Mouse (Mus musculus): ENCODE measurements at regions not wholly inside any gene's neighbourhood (a gene's known extent, or its start where the extent isn't known, plus 50 kb on each side); places are given as distances from the start of the nearest gene placed in this dataset.

DNA sequence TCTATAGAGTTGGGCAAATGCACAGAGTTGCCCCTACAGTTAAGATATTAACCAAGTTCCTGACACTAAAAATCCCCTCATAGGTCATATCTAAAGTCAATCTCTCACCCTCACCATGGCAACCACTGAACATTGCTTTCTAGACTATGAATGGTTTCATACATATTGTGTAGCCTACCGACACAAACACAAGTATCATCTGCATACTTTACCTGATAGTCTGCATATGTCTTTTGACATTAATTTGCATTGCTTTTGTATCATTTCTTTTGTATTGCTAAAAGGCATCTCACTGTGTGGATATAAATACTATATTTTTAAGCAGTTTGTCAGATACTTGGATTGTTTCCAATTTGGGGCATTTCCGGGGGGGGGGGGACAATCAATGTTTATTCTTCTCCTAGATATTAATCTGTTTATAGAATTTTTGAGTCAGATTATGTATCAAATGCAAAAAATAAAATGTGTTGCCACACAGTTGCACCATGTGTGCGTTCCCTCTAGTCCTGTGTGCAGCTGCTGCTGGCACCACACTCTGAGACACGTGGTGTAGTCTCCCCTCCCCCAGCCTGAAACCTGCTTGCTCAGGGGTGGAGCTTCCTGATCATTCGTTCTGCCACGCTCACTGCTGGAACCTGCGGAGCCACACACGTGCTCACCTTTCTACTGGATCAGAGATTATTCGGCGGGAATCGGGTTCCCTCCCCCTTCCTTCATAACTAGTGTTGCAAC lies 94.7 kb upstream of the Mapk10 start:
- DNase-seq: no peak

DNA sequence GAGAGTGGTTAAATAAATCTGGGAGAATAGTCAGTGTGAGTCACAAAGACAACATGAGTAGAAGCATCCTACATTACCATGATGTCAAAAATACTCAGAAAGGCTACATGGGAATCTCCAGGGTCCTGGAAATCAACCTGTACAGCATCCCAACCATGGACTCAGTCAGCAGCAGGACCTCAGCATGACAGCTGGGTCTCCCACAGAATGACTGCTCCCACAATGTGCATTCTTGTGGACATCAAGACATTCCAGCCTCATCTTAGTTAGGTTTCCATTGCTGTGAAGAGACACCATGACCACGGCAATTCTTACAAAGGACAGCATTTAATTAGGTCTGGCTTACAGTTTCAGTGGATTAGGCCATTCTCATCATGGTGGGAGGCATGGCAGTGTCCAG lies 93.8 kb upstream of the Mapk10 start:
- DNase-seq: no peak

DNA sequence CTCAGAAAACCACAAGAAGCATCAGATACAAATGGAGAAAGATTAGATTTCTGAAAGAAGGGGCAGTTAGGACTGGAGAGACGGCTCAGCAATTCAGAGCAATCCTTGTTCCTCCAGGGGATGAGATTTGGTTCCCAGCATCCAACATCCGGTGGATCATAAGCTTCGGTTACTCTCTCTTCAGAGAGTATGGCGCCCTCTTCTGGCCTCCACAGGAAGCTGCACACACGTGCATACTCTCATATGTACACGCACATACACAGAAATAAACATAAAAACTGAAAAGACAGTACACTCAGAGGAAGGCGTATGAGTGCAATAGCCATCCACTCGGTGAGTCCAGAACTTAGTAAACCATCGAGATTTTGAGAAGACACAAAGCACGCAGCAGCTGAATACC lies 91.6 kb upstream of the Mapk10 start:
- no peak for DNase-seq

DNA sequence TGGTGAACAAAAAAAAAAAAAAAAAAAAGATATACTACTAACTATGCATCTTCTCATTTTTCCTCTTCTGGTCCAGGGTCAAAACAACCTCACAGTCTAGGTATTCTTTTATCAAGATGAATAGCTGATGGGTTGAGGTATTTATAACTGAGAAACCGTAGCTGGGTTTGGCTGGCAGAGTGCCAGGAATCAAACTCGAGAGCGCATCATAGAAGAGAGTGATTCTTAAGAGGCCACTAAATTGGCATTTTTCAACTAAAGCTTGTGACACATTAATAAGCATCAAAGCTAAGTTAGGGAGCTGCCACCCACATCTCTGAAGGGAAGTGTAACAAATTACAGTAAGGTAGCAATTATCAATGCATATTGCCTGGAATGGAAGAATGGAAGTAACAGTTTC lies 90.2 kb upstream of the Mapk10 start:
- no peak for DNase-seq

DNA sequence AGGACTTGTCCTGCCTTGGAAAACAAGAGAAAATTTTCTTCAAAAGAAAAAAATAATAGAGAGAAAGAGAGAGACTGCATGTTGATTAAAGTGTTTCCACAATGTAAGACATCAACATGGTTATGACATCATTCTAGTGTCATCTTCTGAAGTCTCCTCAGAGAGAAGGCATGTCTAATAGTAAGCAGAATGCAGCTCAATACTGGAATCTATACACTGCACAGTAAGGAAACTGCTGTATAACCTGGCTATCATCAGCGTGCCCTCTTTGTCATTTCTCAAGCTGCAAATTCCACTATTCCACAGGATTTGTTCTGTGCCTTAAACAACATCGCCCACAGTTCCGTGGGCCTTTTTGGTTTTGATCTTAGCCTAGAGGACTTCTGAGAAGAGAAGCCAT lies 82.8 kb upstream of the Mapk10 start:
- DNase-seq: no peak

DNA sequence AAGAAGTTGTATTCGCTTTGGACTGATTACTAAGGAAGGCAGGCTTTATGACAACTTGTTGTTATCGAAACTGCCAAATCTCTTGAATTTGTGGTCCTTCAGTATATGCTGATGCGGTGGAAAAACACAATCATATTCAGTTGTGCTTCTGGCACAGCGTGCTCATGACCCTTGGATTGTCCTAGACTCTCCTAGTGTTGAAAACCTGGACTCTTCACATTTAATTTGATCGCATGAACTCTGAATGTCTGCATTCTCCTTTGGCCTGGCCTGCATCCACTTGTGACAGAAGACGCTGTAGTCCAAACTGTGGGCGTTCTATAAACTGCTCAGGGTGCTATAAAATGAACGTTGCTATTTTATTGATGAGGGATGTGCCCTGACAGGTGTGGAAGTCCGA lies 80.6 kb upstream of the Mapk10 start:
- no peak for DNase-seq

DNA sequence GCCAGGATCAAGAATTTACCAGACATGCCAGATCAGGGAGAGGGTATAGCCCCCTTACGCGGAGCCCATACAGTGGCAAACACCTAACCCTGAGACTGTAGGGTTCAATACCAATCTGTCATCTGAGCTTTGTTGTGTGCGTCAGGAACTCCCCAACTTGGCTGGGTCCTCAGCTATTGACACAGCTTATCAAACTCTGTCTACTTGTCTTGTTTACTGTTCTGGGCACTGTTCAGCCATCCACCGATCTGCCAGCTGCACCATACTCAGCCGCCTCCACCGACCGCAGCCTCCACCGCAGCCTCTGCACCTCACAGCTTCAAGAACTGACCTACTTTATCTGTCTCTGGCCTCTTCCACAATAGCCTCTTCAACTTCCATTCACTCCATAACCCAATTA lies 80.1 kb upstream of the Mapk10 start:
- DNase-seq: no peak

DNA sequence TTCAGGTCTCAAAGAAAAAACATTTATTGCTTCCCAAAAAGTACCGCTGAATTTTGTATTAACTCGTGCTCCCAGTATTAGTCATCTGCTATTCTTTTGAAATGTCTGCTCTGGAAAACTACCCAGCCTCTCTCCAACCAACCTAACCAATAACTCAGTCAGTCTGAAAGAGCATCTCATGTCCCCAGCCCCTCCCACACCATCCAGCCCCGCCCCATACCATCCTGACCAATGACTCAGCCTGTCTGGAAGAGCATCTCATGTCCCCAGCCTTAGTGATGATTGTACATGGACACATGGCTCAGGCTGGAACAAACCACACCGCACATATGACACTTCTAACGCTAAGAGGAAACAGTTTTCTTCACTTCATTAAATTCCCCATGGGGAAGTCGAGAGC lies 58.1 kb upstream of the Mapk10 start:
- DNase-seq: no peak

DNA sequence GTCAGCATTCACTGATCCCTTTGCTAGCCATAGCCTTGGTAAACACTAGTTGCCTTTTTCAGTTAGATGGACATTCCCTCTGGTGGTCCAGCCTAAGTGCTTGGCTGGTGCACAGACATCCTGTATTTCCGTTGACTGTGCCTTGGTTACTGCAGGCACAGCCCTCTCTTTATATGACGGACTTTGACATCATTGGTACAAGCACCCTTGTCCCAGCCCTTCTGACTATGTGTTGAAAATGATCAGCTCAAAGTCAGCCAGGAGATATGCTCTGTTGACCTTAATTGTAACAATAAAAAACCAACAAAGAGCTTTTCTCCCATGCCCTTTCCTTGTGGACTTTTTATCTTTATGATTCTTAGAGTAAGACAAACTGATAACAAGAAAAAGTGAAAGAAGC lies 53.8 kb upstream of the Mapk10 start:
- no peak for DNase-seq

DNA sequence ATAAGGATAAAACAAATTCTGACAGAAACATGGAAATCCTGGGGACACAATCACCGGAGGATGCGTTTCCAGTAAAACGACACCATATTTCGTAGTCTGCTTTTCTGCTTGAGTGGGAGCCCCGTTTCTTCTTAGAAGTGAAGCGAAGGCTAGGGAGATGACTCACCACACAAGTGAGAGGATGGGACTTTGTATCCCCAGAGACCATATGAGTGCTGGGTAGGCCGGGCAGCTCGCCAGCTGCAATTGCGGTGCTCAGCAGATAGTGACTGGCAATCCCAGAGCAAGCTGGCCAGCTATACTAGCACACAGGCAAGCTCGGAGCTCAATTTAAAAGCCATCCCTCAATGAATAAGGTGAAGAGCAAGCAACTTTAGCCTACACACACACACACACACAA lies 50.3 kb upstream of the Mapk10 start:
- no peak for DNase-seq
